Mouse (Mus musculus) testis, adult 10 weeks (tissue): ENCODE data around the gene Dync2h1. TPM values are rescaled to one million over a fixed set of nuclear protein-coding genes. Genes with fewer than 3 reads are reported as not detected.

Source experiments
- polyA plus RNA-seq: library from polyadenylated mRNA; stranded (reverse); fragments of 350-450 nt; fragmentation: Illumina TruSeq; extraction: RNeasy Lipid Tissue Mini Kit (QIAGEN cat#74804); gene quantifications from one replicate; pipeline ENCODE4 v1.2.3, GENCODE M21; 2014; ENCODE audit warnings: low read depth, low replicate concordance

Dync2h1 gene
- 61.5 TPM for polyA plus RNA-seq

DNA sequence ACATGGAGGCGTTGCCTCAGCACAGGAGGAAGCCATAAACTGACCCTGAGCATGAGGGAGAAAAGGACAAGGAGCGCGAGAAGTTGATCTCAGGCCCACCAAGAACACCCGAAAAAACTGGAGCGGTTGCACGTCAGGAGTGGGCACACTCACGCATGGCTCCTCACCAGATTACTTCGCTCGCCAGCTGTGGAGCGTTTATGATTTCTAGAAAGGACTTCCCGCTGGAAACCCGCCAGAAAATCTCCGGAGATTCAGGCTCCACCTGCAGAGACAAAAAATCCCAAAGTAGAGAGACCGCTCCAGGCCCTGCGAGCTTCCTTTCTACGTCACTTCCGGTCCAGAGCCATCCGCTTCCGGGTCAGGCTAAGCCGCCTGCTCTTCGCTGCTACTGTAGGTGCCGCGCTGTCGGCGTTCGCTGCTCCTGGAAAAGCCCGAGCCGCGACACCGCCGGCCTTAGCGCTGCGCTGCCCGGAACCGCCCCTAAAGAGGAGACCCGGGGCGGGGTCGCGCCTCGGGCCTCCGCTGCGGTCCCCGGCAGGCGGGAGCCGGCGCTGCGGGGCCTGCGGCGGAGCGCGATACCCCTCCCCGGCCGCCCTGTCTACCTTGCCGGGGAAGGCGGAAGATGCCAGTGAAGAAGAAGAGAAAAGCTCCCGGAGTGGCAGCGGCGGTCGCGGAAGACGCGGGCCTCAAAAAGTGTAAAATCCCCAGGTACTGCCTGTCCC is at the start of gene Dync2h1, which contains the start of gene Dcun1d5:
Gene Dync2h1, minus strand, starts transcription at position 275 of the 725 bp plus-strand sequence.
Gene Dcun1d5, plus strand, starts transcription at position 349 of the 725 bp plus-strand sequence.

Other genes starting within 250 kb of the Dync2h1 start
- 173 TPM for gene Dcun1d5, start 74 bp upstream of the Dync2h1 start, polyA plus RNA-seq
- gene Mmp13, start 88.1 kb upstream of the Dync2h1 start, polyA plus RNA-seq: 0.07 TPM
- gene Mmp12, start 159.9 kb upstream of the Dync2h1 start, polyA plus RNA-seq: 0.24 TPM
- not detected for gene Mmp1b, start 203.6 kb upstream of the Dync2h1 start, polyA plus RNA-seq